Mouse (Mus musculus) layer of hippocampus, postnatal 14 days (tissue): ENCODE results near the gene Fubp3. TPM values are rescaled to one million over a fixed set of nuclear protein-coding genes. Genes with fewer than 3 reads are reported as not detected.

Experiments used
- DNase-seq, 2 experiments: peaks; one replicate each; pipeline ENCODE4 v3.0.0; 2021 to 2022; ENCODE audit warnings: low spot score in 2 of 2, mixed read lengths in 1 of 2
- total RNA-seq, 2 experiments: library from RNA; stranded (reverse); gene quantifications; 2 replicates each; pipeline ENCODE4 v1.2.3; 2021

Gene Fubp3
- total RNA-seq, 2 experiments from 2014 or later: 49.8 to 50.3 TPM

- no peak for DNase-seq
These were observed 46.2 kb downstream of the Fubp3 start for GRCm38 (mm10) chr2:31618484-31619161.

GRCm38 (mm10) chr2:31619208-31619607, 46.8 kb downstream of the Fubp3 start:
- no peak for DNase-seq

GRCm38 (mm10) chr2:31633531-31633930, 61.1 kb downstream of the Fubp3 start:
- DNase-seq: no peak

- no peak for DNase-seq
These were observed 63.1 kb downstream of the Fubp3 start for GRCm38 (mm10) chr2:31635281-31636137.

GRCm38 (mm10) chr2:31636138-31636741, 63.8 kb downstream of the Fubp3 start:
- DNase-seq: no peak

- DNase-seq: no peak
These were observed 64.3 kb downstream of the Fubp3 start for GRCm38 (mm10) chr2:31636742-31637141.

GRCm38 (mm10) chr2:31637311-31637710, 64.9 kb downstream of the Fubp3 start:
- no peak for DNase-seq

GRCm38 (mm10) chr2:31637807-31638206, 65.4 kb downstream of the Fubp3 start:
- DNase-seq: no peak

GRCm38 (mm10) chr2:31638581-31639465, 66.4 kb downstream of the Fubp3 start:
- DNase-seq: no peak

GRCm38 (mm10) chr2:31639466-31639760, 67.0 kb downstream of the Fubp3 start:
- no peak for DNase-seq

- DNase-seq: no peak
These were observed 67.6 kb downstream of the Fubp3 start, which contains the start of gene Prdm12 for GRCm38 (mm10) chr2:31639901-31640608. TSS of gene Prdm12 (plus strand) at chr2:31640037.

GRCm38 (mm10) chr2:31640609-31641507, 68.4 kb downstream of the Fubp3 start:
- no peak for DNase-seq

- DNase-seq: no peak
These were observed 69.0 kb downstream of the Fubp3 start for GRCm38 (mm10) chr2:31641508-31641830.

GRCm38 (mm10) chr2:31641929-31642328, 69.5 kb downstream of the Fubp3 start:
- DNase-seq: no peak

GRCm38 (mm10) chr2:31653971-31654853, 81.8 kb downstream of the Fubp3 start:
- peak; percentile 50 to 64 for DNase-seq

- peak; percentile 56 to 65 for DNase-seq
These were observed 82.6 kb downstream of the Fubp3 start for GRCm38 (mm10) chr2:31654854-31655559.

GRCm38 (mm10) chr2:31656374-31656773, 83.9 kb downstream of the Fubp3 start:
- DNase-seq: no peak
